Mouse (Mus musculus) thymus, postnatal 25 days (tissue): ENCODE results near the gene Spon1.

Source experiments
- DNase-seq: peaks from one replicate; pipeline ENCODE4 v3.0.0; 2022

The Spon1 gene

GRCm38 (mm10) chr7:114011726-114012443, 246.1 kb downstream of the Spon1 start:
- no peak for DNase-seq

GRCm38 (mm10) chr7:114016001-114016949, 250.5 kb downstream of the Spon1 start:
- DNase-seq = no peak

- DNase-seq = no peak
Observed at GRCm38 (mm10) chr7:114018861-114019260, 253.1 kb downstream of the Spon1 start.

GRCm38 (mm10) chr7:114020057-114020703, 254.4 kb downstream of the Spon1 start:
- DNase-seq = no peak

- DNase-seq = peak; percentile 78
Observed at GRCm38 (mm10) chr7:114020704-114021093, 254.9 kb downstream of the Spon1 start.

- no peak for DNase-seq
Observed at GRCm38 (mm10) chr7:114026923-114027322, 261.1 kb downstream of the Spon1 start.

GRCm38 (mm10) chr7:114027406-114027805, 261.6 kb downstream of the Spon1 start:
- no peak for DNase-seq

- DNase-seq = no peak
Observed at GRCm38 (mm10) chr7:114028828-114029227, 263.0 kb downstream of the Spon1 start.

- DNase-seq = no peak
Observed at GRCm38 (mm10) chr7:114029596-114029995, 263.8 kb downstream of the Spon1 start.

GRCm38 (mm10) chr7:114037237-114037636, 271.4 kb downstream of the Spon1 start:
- DNase-seq = no peak

- DNase-seq = no peak
Observed at GRCm38 (mm10) chr7:114041349-114041748, 275.6 kb downstream of the Spon1 start.

GRCm38 (mm10) chr7:114042973-114043928, 277.5 kb downstream of the Spon1 start:
- DNase-seq = no peak

GRCm38 (mm10) chr7:114043929-114044549, 278.2 kb downstream of the Spon1 start:
- DNase-seq = no peak

- no peak for DNase-seq
Observed at GRCm38 (mm10) chr7:114045814-114046213, 280.0 kb downstream of the Spon1 start.

- DNase-seq = no peak
Observed at GRCm38 (mm10) chr7:114053720-114054119, 287.9 kb downstream of the Spon1 start.

GRCm38 (mm10) chr7:114058166-114058565, 292.4 kb downstream of the Spon1 start:
- no peak for DNase-seq

- no peak for DNase-seq
Observed at GRCm38 (mm10) chr7:114058927-114059441, 293.2 kb downstream of the Spon1 start.

- DNase-seq = no peak
Observed at GRCm38 (mm10) chr7:114060445-114060844, 294.6 kb downstream of the Spon1 start.

GRCm38 (mm10) chr7:114062451-114062850, 296.7 kb downstream of the Spon1 start:
- DNase-seq = no peak

- no peak for DNase-seq
Observed at GRCm38 (mm10) chr7:114063534-114063933, 297.7 kb downstream of the Spon1 start.

GRCm38 (mm10) chr7:114063966-114064365, 298.2 kb downstream of the Spon1 start:
- DNase-seq = no peak
